In genomic region chr10:44502891-44503290, GRCm38 (mm10) we compare ENCODE assay signal across 21 mouse cellular contexts. TPM values are rescaled to one million over a fixed set of nuclear protein-coding genes. Genes with fewer than 3 reads are reported as not detected.
DNase-seq lines count a peak whose midpoint lies in the region; ATAC-seq lines count a peak whose summit lies in the region.
"Had no signal": no experiment of that assay in that cellular context is flagged by ENCODE, and none has a peak within 500 bp of the region (broad histone marks: within the 10 kb centered on the region; RNA-seq: fewer than 3 reads in every experiment).

No protein-coding gene starts in this region.

- 66% methylated on average over 13 of the region's 13 CpGs for WGBS in heart, embryonic 11.5 days (ENCODE audit: insufficient replicate concordance)

- no peak overlapping the region for H3K9ac ChIP-seq in heart, embryonic 11.5 days (ENCODE audit: low read depth, low read length)
- H3K9ac ChIP-seq: forebrain, postnatal 0 days; limb, embryonic 12.5 days; liver, embryonic 14.5 days; neural tube, embryonic 12.5 days had no signal

- H3K27ac ChIP-seq in heart, embryonic 11.5 days (ENCODE audit: low read depth, low read length) = no peak overlapping the region
- H3K27ac ChIP-seq: embryonic facial prominence, embryonic 10.5 days; hindbrain, embryonic 10.5 days; limb, embryonic 12.5 days; liver, embryonic 14.5 days; neural tube, embryonic 12.5 days had no signal

- DNase-seq in heart, adult 8-10 months (ENCODE audit: low spot score) = peak; percentile 40
- DNase-seq in lung, postnatal 10 days = peak; percentile 11
- no peak for DNase-seq in lung, postnatal 25 days (ENCODE audit: low spot score)
- DNase-seq in heart, postnatal 4 days = peak; percentile 31
- DNase-seq in frontal cortex, postnatal 36 days (ENCODE audit: low spot score in 2 of 2) = no peak
- no peak for DNase-seq in left cerebral cortex, adult 11 months (ENCODE audit: low spot score)
- DNase-seq: cerebellum, adult 11 months; cerebellum, postnatal 36 days; forebrain, postnatal 0 days; gastrocnemius, postnatal 25 days; thymus, adult 2 months had no signal

- H3K4me3 ChIP-seq in heart, embryonic 11.5 days (ENCODE audit: low read depth, low read length) = no peak overlapping the region
- H3K4me3 ChIP-seq: embryonic facial prominence, embryonic 10.5 days; erythroblast, embryonic 14.5 days; hindbrain, embryonic 10.5 days; limb, embryonic 12.5 days; megakaryocyte, embryonic 14.5 days; neural tube, embryonic 12.5 days had no signal

- H3K4me2 ChIP-seq in heart, embryonic 11.5 days = no peak overlapping the region
- H3K4me2 ChIP-seq: limb, embryonic 12.5 days; neural tube, embryonic 12.5 days had no signal

- H3K9me3 ChIP-seq in heart, embryonic 11.5 days (replicated peaks; ENCODE audit: control insufficient read depth, low read length) = no peaks in the 10 kb centered on the region
- H3K9me3 ChIP-seq: embryonic facial prominence, embryonic 10.5 days; hindbrain, embryonic 10.5 days; limb, embryonic 12.5 days; megakaryocyte, embryonic 14.5 days; neural tube, embryonic 12.5 days had no signal

- ATAC-seq in heart, embryonic 11.5 days (replicated peaks; ENCODE audit: insufficient number of reproducible peaks, low FRiP score, low TSS enrichment) = no peak
- ATAC-seq: CD4-positive, CD25-positive, alpha-beta regulatory T cell, adult 4 months; forebrain, postnatal 0 days had no signal

- no peaks in the 10 kb centered on the region for H3K36me3 ChIP-seq in heart, embryonic 11.5 days (ENCODE audit: control insufficient read depth, insufficient read depth, low read length)
- H3K36me3 ChIP-seq: embryonic facial prominence, embryonic 10.5 days; hindbrain, embryonic 10.5 days; limb, embryonic 12.5 days; neural tube, embryonic 12.5 days had no signal

- H3K27me3 ChIP-seq in heart, embryonic 11.5 days (ENCODE audit: control insufficient read depth, insufficient read depth, low read length) = peaks cover 4% of the 10 kb centered on the region; the same call in 1 of the 2 replicates
- H3K27me3 ChIP-seq: limb, embryonic 12.5 days; neural tube, embryonic 12.5 days had no signal

- H3K4me1 ChIP-seq in heart, embryonic 11.5 days (ENCODE audit: control insufficient read depth, insufficient read depth, low read length) = no peaks in the 10 kb centered on the region
- H3K4me1 ChIP-seq: hindbrain, embryonic 10.5 days had no signal

RNA-seq across cellular contexts. Expression of gene Prdm1, which starts 25.4 kb away (rescaled TPM):
- 1 to 10 TPM; 1.3 to 2.4 (median 1.7) TPM for total RNA-seq in heart, adult 8-10 months (2022)
- polyA plus RNA-seq in heart, embryonic 11.5 days (2014; fragmentation: Nextera tagmentation; extraction: Ambion mirVana) = 0.08 and 0.36 TPM in 2 replicates
- total RNA-seq in heart, postnatal 4 days (2021) = 1 to 10 TPM; 2.4 to 2.5 TPM
- total RNA-seq: MEL had no signal
- polyA plus RNA-seq: erythroblast, embryonic 14.5 days had no signal

Comparison
In these comparisons a context has a peak if more than half of its experiments do, and no peak if none do; other contexts are left out.
1. DNase-seq: peak in heart, adult 8-10 months (single experiment), lung, postnatal 10 days (single experiment) and heart, postnatal 4 days (single experiment); none in lung, postnatal 25 days (single experiment), frontal cortex, postnatal 36 days (0 of 2) and left cerebral cortex, adult 11 months (single experiment).